Mouse (Mus musculus): ENCODE data around the gene Olfr1260. TPM values are rescaled to one million over a fixed set of nuclear protein-coding genes. Genes with fewer than 3 reads are reported as not detected.

The Olfr1260 gene
- total RNA-seq (2014; fragmentation: Nextera tagmentation) (not detected in 2 replicates), total RNA-seq (2017) (not detected in 2 replicates)

DNA sequence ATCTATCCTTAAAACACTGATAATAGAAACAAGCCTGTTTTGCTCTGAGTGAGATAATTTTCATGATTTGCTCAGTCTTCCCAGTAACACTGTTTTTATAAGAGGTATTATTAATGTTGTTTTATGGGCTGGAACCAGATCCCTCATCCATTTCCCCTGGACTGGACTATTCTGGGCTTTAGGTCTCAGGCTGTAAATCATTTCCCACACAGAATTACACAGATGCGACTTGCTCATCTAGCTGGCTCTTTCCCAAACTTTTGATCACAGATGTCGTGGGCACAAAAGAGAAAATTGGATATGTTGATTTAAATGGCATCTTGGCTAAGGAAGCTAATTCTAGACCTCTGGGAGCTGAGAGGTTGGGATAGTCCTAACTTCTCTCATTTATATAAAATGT lies at the start of gene Olfr1260:
Olfr1260 (plus strand) TSS at position 157 of the 400 bp plus-strand sequence.
- ATAC-seq (replicated peaks; ENCODE audit: poor library complexity, severe bottlenecking), result no peak

DNA sequence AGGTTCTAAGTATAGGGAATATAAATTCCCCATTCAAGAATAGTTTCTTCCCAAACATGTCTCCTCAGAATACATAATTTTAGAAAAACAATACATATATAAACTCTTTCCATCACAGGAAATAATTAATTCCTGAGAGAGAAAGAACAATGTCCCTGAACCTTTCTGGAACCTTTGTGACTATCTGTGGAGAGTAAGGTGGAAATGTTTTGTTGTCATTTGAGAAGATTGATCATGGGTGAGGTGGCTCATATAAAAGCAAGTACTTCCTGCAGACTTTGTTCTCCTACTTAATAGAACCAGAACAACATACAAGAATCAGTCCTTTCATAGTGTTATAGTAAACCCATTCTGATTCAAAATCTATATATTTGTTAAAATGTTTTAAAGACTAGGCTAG lies 47.1 kb upstream of the Olfr1260 start, which contains the start of gene Olfr1258:
Olfr1258 (plus strand) TSS at position 301 of the 400 bp plus-strand sequence.
- no peak for ATAC-seq (replicated peaks; ENCODE audit: poor library complexity, severe bottlenecking)

DNA sequence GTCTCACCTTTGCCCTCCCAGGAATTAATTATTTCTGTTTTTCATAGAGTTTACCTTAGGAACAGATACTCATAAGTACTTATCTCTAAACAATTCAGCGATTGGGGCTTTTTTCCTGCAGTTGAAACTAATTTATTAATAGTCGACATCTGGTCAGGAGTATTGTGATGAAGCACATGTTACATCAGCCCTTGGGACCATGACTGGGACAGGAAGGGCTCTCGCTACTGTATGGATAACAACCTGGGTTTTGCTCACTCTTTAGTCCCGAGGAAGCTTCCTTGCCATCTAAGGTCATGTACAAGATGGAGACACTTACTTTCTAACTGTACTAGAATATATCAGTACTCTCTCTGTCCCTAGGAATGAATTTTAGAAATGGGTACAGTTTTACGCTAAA lies 25.6 kb upstream of the Olfr1260 start, which contains the start of gene Olfr1259:
Olfr1259 (minus strand) TSS at position 101 of the 400 bp plus-strand sequence.
- ATAC-seq (replicated peaks; ENCODE audit: poor library complexity, severe bottlenecking), result no peak

DNA sequence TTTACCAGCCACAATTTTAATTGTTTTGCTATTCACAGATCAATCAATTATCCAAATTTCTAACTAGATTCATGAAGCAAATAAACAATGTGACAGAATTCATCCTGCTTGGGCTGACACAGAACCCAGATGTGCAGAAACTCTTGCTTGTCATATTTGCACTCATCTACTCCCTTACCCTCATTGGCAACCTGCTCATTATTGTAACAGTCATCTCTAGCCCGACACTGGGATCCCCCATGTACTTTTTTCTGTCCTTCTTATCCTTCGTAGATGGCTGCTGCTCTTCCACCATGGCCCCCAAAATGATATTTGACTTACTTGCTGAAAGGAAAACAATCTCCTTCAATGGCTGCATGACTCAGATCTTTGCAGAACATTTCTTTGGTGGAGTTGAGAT lies 3.6 kb downstream of the Olfr1260 start:
- no peak for ATAC-seq (replicated peaks; ENCODE audit: poor library complexity, severe bottlenecking)

DNA sequence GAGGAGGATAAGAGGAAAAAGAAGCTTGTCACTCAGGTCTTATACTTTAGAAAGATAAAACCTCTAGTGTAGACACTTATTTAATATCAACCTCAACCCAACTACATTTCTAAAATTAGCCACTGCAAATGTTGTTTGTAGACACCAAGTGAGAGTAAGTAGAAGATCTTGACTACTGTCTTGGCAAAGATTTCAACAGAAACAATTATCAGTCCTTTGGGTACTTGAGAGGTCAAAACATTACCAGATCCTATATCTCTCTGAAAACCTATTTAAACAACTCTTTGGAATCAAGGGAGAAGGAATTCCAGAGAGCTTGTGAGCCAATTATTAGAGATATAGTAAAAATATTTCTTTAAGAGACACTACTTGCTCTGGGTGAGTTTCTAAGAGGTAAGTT lies 16.8 kb downstream of the Olfr1260 start, which contains the start of gene Olfr1261:
Olfr1261 (plus strand) TSS at position 301 of the 400 bp plus-strand sequence.
- no peak for ATAC-seq (replicated peaks; ENCODE audit: poor library complexity, severe bottlenecking)

DNA sequence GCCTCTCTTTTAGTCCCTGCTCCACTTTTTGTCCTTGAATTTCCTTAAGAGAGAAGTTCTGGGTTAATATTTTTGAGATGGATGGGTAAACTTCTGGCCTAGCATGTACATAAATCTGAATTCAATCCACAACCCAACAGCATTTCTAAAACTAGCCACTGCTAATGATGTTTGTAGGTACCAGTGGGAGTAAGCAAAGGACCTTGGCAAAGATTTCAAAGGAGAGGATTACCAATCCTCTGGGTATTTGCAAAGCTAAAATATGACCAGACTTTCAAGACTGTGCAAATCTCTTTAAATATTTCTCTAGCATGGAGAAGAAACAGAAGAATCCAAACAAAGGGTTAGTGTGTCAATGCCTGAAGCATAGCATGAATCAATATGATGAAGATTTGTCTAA lies 25.7 kb downstream of the Olfr1260 start, which contains the start of gene Olfr1262:
Olfr1262 (plus strand) TSS at position 301 of the 400 bp plus-strand sequence.
- ATAC-seq (replicated peaks; ENCODE audit: poor library complexity, severe bottlenecking), result no peak

DNA sequence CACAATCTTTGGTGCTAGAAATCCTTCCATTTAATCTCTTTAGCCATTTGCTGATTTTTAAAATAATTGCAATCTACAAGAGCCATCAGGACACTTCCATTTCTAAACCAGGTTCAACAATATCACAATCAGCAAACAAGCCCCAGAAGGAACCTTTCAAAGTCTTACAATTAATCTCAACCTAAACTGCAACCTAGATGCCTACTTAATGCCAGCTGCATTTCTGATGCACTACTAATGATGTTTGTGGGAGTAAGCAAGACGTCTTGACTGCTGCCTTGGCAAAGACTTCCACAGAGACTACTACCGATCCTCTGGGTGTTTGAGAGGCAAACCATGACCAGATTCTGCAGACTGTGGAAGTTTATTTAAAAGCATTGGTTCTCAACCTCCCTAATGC lies 37.7 kb downstream of the Olfr1260 start, which contains the start of gene Olfr1263:
Olfr1263 (plus strand) TSS at position 301 of the 400 bp plus-strand sequence.
- no peak for ATAC-seq (replicated peaks; ENCODE audit: poor library complexity, severe bottlenecking)

DNA sequence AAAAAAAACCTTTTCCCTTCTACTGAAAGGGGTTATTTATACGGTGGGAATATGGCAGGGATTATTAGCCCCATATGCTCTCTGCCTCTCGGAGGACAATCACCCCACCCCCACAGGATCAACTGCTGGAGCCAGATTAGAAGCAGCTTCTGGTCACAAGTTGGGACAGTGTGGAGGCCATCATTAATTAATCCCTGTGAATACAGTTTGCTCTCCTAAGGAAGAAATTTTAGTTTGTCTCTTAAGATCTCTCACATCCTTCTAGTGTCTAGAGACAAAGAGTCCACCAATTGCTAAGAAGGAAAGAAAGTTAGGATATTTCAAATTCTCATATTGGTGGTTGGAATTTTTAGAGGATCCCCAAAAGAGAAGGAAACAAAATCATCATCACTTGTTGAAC lies 51.3 kb downstream of the Olfr1260 start, which contains the start of gene Olfr1264:
Olfr1264 (minus strand) TSS at position 101 of the 400 bp plus-strand sequence.
- no peak for ATAC-seq (replicated peaks; ENCODE audit: poor library complexity, severe bottlenecking)

Other genes starting within 250 kb of the Olfr1260 start
- gene Olfr1252, start 249.3 kb upstream of the Olfr1260 start, total RNA-seq (2014; fragmentation: Nextera tagmentation), result not detected in 2 replicates
- not detected in 2 replicates for gene Olfr1252, start 249.3 kb upstream of the Olfr1260 start, total RNA-seq (2017)
- not detected in 2 replicates for gene Olfr1253, start 217.2 kb upstream of the Olfr1260 start, total RNA-seq (2014; fragmentation: Nextera tagmentation)
- gene Olfr1253, start 217.2 kb upstream of the Olfr1260 start, total RNA-seq (2017), result not detected in 2 replicates
- gene Olfr1254, start 180.7 kb upstream of the Olfr1260 start, total RNA-seq (2014; fragmentation: Nextera tagmentation), result not detected in 2 replicates
- not detected in 2 replicates for gene Olfr1254, start 180.7 kb upstream of the Olfr1260 start, total RNA-seq (2017)
- gene Olfr1255, start 162.3 kb upstream of the Olfr1260 start, total RNA-seq (2014; fragmentation: Nextera tagmentation), result not detected in 2 replicates
- not detected in 2 replicates for gene Olfr1255, start 162.3 kb upstream of the Olfr1260 start, total RNA-seq (2017)
- not detected in 2 replicates for gene Olfr1256, start 132.8 kb upstream of the Olfr1260 start, total RNA-seq (2014; fragmentation: Nextera tagmentation)
- gene Olfr1256, start 132.8 kb upstream of the Olfr1260 start, total RNA-seq (2017), result not detected in 2 replicates
- gene Olfr48, start 126.1 kb upstream of the Olfr1260 start, total RNA-seq (2014; fragmentation: Nextera tagmentation), result not detected in 2 replicates
- not detected in 2 replicates for gene Olfr48, start 126.1 kb upstream of the Olfr1260 start, total RNA-seq (2017)
- not detected in 2 replicates for gene Olfr1257, start 95.9 kb upstream of the Olfr1260 start, total RNA-seq (2014; fragmentation: Nextera tagmentation)
- gene Olfr1257, start 95.9 kb upstream of the Olfr1260 start, total RNA-seq (2017), result not detected in 2 replicates
- gene Olfr1258, start 47.0 kb upstream of the Olfr1260 start, total RNA-seq (2014; fragmentation: Nextera tagmentation), result not detected in 2 replicates
- gene Olfr1258, start 47.0 kb upstream of the Olfr1260 start, total RNA-seq (2017), result not detected in 2 replicates
- not detected in 2 replicates for gene Olfr1259, start 25.7 kb upstream of the Olfr1260 start, total RNA-seq (2014; fragmentation: Nextera tagmentation)
- gene Olfr1259, start 25.7 kb upstream of the Olfr1260 start, total RNA-seq (2017), result not detected in 2 replicates
- not detected in 2 replicates for gene Olfr1261, start 16.9 kb downstream of the Olfr1260 start, total RNA-seq (2014; fragmentation: Nextera tagmentation)
- not detected in 2 replicates for gene Olfr1261, start 16.9 kb downstream of the Olfr1260 start, total RNA-seq (2017)
- not detected in 2 replicates for gene Olfr1262, start 25.8 kb downstream of the Olfr1260 start, total RNA-seq (2014; fragmentation: Nextera tagmentation)
- not detected in 2 replicates for gene Olfr1262, start 25.8 kb downstream of the Olfr1260 start, total RNA-seq (2017)
- gene Olfr1263, start 37.8 kb downstream of the Olfr1260 start, total RNA-seq (2014; fragmentation: Nextera tagmentation), result not detected in 2 replicates
- gene Olfr1263, start 37.8 kb downstream of the Olfr1260 start, total RNA-seq (2017), result not detected in 2 replicates
- not detected in 2 replicates for gene Olfr1264, start 51.2 kb downstream of the Olfr1260 start, total RNA-seq (2014; fragmentation: Nextera tagmentation)
- not detected in 2 replicates for gene Olfr1264, start 51.2 kb downstream of the Olfr1260 start, total RNA-seq (2017)
- gene Olfr1265, start 61.0 kb downstream of the Olfr1260 start, total RNA-seq (2014; fragmentation: Nextera tagmentation), result not detected in 2 replicates
- gene Olfr1265, start 61.0 kb downstream of the Olfr1260 start, total RNA-seq (2017), result not detected in 2 replicates
- gene Olfr140, start 89.3 kb downstream of the Olfr1260 start, total RNA-seq (2014; fragmentation: Nextera tagmentation), result not detected in 2 replicates
- not detected in 2 replicates for gene Olfr140, start 89.3 kb downstream of the Olfr1260 start, total RNA-seq (2017)
- gene Olfr1269, start 147.1 kb downstream of the Olfr1260 start, total RNA-seq (2014; fragmentation: Nextera tagmentation), result not detected in 2 replicates
- not detected in 2 replicates for gene Olfr1269, start 147.1 kb downstream of the Olfr1260 start, total RNA-seq (2017)
- not detected in 2 replicates for gene Olfr32, start 168.0 kb downstream of the Olfr1260 start, total RNA-seq (2014; fragmentation: Nextera tagmentation)
- gene Olfr32, start 168.0 kb downstream of the Olfr1260 start, total RNA-seq (2017), result not detected in 2 replicates
- not detected in 2 replicates for gene Olfr1270, start 178.8 kb downstream of the Olfr1260 start, total RNA-seq (2014; fragmentation: Nextera tagmentation)
- gene Olfr1270, start 178.8 kb downstream of the Olfr1260 start, total RNA-seq (2017), result not detected in 2 replicates